Mouse (Mus musculus) megakaryocyte, embryonic 14.5 days (primary cell): ENCODE results near the gene Taar7d.

Experiments used
- FLI1 ChIP-seq: IDR thresholded peaks from 2 replicates; pipeline ENCODE4 v1.6.1; 2012; ENCODE audit warnings: low read length, inconsistent platforms, mixed read lengths
- GATA1 ChIP-seq: IDR thresholded peaks from 3 replicates; pipeline ENCODE4 v1.6.1; 2012; ENCODE audit warnings: mixed read lengths, low read length, inconsistent platforms, borderline replicate concordance

DNA sequence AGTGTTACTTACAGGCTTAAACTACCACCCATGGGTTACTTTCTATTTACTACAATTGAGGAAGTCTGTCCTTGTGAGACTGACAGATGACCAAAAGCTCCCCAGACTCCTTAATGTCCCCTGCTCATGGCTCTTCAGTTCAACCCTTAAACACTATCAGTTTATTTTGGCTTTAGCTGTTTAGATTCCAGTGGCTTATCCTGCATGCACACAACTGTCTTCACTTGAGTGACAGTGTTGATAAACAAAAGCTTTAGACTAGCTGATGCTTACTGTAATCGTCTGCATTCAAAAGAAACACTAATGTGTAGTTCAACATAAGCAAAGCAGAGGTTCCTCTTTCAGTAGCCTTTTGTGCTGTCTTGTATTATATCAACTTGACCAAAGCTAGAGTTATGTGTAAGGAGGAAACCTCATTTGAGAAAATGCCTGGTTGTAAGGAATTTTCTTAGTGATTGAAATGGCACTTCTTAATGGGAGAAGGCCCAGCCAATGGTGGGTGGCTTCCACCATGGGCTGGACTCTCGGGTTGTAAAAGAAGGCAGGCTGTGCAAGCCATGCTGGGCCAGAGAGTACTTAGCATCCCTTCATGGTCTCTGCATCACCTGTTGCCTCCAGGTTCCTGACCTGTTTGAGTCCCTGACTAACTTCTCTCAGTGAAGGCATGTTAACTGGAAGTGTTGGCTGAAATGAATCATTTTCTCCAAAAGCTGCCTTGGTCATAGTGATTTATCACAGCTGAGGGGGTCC, 13.3 kb downstream of the Taar7d start:
- no peak for TF ChIP-seq GATA1
- no peak for TF ChIP-seq FLI1
